Mouse (Mus musculus): ENCODE data around the gene Nudt4. TPM values are rescaled to one million over a fixed set of nuclear protein-coding genes. Genes with fewer than 3 reads are reported as not detected.

Nudt4 gene
- polyA plus RNA-seq, 1 experiment = 64.6 TPM

DNA sequence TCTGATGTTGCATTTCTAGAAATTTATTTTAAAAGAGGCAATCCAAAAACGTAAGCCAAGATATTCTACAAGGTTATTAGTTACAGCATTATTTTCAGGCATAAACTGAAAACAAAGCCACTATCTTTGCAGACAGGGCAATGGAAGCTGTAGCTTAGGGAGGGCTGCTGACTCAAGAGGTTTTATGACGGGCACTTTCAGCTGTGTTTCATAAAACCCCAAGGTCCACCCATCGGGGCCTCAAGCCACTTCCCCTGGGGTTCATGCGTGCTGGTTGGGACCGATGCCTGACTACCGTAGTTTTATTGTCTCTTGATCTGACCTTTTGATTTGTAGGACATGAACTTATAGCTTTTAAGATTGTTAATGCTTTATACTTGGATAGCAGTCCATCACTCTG is 26.2 kb upstream of the Nudt4 start:
- no peak for DNase-seq (ENCODE audit: low read depth)
- TF ChIP-seq POLR2A (IDR thresholded peaks at IDR 0.05; ENCODE audit: borderline replicate concordance, extremely low read depth, insufficient read depth, insufficient read length, poor library complexity, severe bottlenecking) = no peak
- no peak for TF ChIP-seq CTCF (IDR thresholded peaks at IDR 0.05; ENCODE audit: borderline replicate concordance, extremely low read depth, insufficient read depth, insufficient read length)

DNA sequence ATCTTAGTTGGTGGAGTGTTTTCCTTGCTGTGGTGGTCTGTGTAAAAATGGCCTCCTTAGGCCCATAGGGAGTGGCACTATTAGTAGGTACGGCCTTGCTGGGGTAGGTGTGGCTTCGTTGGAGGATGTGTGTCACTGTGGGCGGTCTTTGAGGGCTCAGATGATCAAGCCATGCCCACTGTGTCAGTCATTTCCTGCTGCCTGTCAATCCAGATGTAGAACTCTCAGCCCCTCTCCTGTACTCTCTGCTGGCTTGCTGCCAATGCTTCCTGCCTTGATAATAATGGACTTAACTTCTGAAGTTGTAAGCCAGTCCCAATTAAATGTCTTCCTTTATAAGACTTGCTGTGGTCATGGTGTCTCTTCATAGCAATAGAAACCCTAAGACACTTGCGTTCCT is 25.2 kb upstream of the Nudt4 start:
- TF ChIP-seq CTCF (IDR thresholded peaks at IDR 0.05; ENCODE audit: borderline replicate concordance, extremely low read depth, insufficient read depth, insufficient read length) (no peak), POLR2A (IDR thresholded peaks at IDR 0.05; ENCODE audit: borderline replicate concordance, extremely low read depth, insufficient read depth, insufficient read length, poor library complexity, severe bottlenecking) (no peak)
- DNase-seq (ENCODE audit: low read depth) = no peak

DNA sequence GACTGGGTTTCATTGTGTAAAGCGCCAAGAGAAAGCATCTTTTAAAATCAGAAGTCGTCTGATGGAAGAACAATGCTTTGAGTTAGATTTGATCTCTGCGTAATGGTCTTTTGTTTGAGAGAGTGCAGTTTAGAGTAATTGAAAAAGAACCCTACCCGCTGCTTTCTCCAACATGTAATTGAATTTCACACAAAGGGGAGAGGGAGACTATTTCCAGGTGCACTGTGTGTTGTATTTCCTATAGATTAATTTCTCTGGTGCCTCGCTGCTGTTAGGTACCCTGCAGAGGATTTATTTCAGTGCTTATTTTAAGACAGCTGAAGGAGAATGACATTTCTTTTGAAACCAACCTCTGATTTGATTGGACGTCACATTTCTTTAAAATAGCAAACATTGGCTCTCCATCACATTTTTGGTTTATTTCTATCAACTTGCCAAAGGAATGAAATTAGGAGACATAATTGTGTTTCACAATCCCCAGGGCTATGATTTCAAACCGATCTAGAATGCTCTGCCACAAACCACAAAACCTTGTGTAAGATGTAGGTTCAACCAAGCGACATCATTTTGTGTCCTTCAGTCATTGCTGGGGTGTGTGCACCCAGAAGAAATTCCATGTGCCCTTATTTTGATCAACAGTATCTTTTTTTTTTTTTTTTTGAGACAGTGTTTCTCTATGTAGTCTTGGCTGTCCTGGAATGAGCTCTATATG is 23.7 kb upstream of the Nudt4 start:
- no peak for TF ChIP-seq POLR2A (IDR thresholded peaks at IDR 0.05; ENCODE audit: borderline replicate concordance, extremely low read depth, insufficient read depth, insufficient read length, poor library complexity, severe bottlenecking)
- DNase-seq (ENCODE audit: low read depth) = peak; percentile 59

DNA sequence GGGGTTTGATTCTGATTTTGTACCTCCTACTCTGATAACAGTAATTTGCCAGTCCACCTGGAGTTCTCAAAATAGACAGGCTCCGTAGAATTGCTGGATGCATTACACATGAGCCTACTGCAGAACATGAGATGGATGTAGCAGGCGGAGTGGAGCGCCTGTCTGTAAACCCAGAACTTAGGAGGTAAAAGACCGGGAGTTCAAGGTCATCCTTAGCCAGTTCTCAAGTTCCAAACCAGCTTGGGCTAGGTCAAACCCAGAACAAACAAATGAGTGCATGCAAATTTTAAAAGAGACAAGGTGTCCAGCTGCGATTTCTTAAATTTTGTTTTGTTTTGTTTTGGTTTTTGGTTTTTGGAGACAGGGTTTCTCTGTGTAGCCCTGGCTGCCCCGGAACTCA is 21.6 kb upstream of the Nudt4 start:
- no peak for TF ChIP-seq CTCF (IDR thresholded peaks at IDR 0.05; ENCODE audit: borderline replicate concordance, extremely low read depth, insufficient read depth, insufficient read length)
- no peak for TF ChIP-seq POLR2A (IDR thresholded peaks at IDR 0.05; ENCODE audit: borderline replicate concordance, extremely low read depth, insufficient read depth, insufficient read length, poor library complexity, severe bottlenecking)

DNA sequence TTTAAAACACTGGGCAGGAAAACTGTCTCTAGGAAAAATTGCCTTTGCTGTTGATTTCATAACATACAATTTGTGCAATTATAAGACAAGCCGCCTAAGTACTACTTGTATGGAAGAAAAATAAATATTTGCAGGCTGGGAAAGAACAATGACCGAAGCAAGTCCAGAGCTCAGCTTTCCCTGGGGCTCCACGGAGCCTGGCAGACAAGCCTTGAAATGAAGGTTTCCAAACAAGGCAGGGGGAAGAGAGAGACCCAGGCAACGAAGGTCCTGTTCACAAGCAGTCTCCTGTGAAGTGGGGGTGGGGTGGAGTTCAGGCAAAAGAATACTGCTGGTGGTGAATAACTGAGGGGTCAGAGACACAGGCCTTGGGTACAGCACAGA is 13.6 kb upstream of the Nudt4 start:
- peak; percentile 43 for DNase-seq (ENCODE audit: low read depth)
- no peak for TF ChIP-seq POLR2A (IDR thresholded peaks at IDR 0.05; ENCODE audit: borderline replicate concordance, extremely low read depth, insufficient read depth, insufficient read length, poor library complexity, severe bottlenecking)
- no peak for TF ChIP-seq CTCF (IDR thresholded peaks at IDR 0.05; ENCODE audit: borderline replicate concordance, extremely low read depth, insufficient read depth, insufficient read length)

More for the DNA sequence above, 21.6 kb upstream of the Nudt4 start:
- DNase-seq (ENCODE audit: low read depth) = no peak

DNA sequence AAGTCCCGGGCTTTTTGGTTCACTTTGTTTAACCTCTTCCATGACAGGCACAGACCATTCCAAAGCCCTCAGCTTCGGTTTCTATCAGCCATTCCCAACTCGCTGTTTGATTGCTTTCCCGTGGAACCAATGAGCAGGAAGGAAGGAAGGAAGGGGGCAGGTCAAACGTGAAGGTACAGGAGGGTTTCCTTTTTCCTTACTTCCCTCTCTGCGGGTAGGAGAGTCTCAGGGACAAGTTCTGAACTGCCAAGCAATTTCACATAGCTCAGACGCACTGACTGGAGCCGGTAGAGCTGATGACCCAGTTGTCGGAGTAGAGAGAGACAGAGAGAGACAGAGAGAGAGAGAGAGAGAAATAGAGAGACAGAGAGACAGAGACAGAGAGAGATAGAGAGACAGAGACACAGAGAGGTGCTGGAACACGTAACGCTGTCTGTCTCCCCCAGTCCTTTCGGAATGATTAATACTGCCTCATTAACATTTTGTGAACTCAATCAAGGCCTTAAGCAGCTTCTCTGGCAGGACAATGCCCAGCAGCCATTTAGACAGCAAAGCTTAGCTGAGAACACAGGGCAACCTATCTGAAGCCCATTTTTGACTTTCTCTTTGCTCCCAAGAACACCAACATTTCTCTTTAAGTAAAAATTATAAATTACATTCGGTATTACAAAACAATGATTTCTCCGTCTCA is 13.1 kb upstream of the Nudt4 start:
- peak; percentile 51 for DNase-seq (ENCODE audit: low read depth)
- TF ChIP-seq POLR2A (IDR thresholded peaks at IDR 0.05; ENCODE audit: borderline replicate concordance, extremely low read depth, insufficient read depth, insufficient read length, poor library complexity, severe bottlenecking) = no peak
- no peak for TF ChIP-seq CTCF (IDR thresholded peaks at IDR 0.05; ENCODE audit: borderline replicate concordance, extremely low read depth, insufficient read depth, insufficient read length)

DNA sequence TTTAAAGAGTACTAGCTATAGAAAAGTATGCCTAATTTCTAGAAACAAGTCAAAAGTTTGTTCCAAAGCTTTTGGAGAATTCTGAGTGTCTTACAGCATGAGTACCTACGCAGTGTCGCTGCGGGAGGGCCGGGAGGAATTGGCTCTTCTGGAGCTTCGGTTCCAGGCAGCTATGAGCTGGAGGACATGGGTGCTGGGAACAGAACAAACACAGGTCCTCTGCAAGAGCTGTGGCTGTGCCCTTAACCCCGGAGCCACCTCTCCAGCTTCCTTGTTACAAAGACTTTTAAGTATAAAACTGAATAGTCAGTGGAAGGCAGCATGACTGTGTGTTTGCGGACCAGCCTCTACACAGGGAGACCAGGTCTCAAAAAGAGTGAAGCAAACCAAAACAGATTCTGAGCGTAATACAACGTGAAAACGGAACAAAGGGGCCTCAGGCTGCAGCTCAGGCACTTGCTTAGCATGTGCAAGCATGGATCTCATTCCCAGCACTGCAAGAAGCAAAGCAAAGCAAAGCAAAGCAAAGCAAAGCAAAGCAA is 12.0 kb upstream of the Nudt4 start:
- TF ChIP-seq CTCF (IDR thresholded peaks at IDR 0.05; ENCODE audit: borderline replicate concordance, extremely low read depth, insufficient read depth, insufficient read length) = no peak
- TF ChIP-seq POLR2A (IDR thresholded peaks at IDR 0.05; ENCODE audit: borderline replicate concordance, extremely low read depth, insufficient read depth, insufficient read length, poor library complexity, severe bottlenecking) = no peak

DNA sequence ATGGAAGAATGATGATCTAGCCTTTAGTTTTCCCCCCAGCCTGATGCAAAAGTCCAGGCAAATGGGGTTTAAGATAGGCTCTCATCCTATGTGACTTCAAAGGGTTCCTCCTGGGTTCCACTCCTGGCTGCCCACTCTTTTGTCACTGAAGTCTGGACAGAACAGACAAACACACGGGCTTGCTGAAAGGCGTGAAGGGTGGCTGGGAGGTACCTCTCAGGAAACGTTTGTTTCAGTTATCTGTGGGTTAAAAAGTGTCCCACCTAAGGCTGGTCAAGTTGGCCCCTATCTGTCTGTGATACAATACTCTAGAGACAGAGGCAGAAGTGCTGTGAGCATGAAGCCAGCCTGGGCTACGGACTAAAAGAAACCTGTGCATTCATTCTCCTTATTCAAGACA is 11.0 kb upstream of the Nudt4 start:
- DNase-seq (ENCODE audit: low read depth) = no peak
- TF ChIP-seq POLR2A (IDR thresholded peaks at IDR 0.05; ENCODE audit: borderline replicate concordance, extremely low read depth, insufficient read depth, insufficient read length, poor library complexity, severe bottlenecking) (no peak), CTCF (IDR thresholded peaks at IDR 0.05; ENCODE audit: borderline replicate concordance, extremely low read depth, insufficient read depth, insufficient read length) (no peak)

More for the DNA sequence above, 12.0 kb upstream of the Nudt4 start:
- DNase-seq (ENCODE audit: low read depth) = no peak

DNA sequence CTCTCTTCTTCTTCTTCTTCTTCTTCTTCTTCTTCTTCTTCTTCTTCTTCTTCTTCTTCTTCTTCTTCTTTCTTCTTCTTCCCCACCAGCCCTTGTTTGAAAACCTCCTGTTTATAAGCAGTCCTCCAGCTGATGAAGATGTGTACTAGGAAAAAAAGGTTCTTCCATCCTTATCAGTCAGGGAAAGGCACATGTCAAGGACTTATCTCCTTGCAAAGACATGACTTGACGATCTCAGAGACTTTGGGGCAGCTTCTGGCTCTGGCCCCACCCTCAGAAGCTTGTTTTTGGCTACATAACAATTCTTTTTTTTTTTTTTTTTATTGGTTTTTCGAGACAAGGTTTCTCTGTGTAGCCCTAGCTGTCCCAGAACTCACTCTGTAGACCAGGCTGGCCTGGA is 5.5 kb upstream of the Nudt4 start:
- no peak for TF ChIP-seq POLR2A (IDR thresholded peaks at IDR 0.05; ENCODE audit: borderline replicate concordance, extremely low read depth, insufficient read depth, insufficient read length, poor library complexity, severe bottlenecking)
- TF ChIP-seq CTCF (IDR thresholded peaks at IDR 0.05; ENCODE audit: borderline replicate concordance, extremely low read depth, insufficient read depth, insufficient read length) = no peak
- DNase-seq (ENCODE audit: low read depth) = no peak

DNA sequence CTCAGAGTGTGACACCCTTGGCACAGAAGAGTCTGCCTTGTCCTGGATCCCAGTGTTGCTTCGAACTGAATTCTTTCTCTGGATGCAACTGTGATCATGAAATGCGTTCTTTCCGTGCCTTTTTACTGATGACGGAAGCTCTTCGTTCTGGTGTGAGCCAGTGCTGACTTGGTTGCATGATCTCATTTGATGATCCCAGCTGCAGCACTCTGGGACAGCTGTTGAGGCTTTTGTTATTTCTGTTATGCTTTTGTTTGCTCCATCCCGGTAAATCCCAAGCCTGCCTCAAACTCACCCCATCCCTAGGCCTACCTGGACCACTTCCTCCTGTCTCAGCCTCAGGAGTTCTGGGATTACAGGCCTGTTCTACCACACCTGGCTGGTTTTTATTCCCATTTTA is 4.1 kb upstream of the Nudt4 start:
- TF ChIP-seq CTCF (IDR thresholded peaks at IDR 0.05; ENCODE audit: borderline replicate concordance, extremely low read depth, insufficient read depth, insufficient read length) = no peak
- no peak for TF ChIP-seq POLR2A (IDR thresholded peaks at IDR 0.05; ENCODE audit: borderline replicate concordance, extremely low read depth, insufficient read depth, insufficient read length, poor library complexity, severe bottlenecking)
- DNase-seq (ENCODE audit: low read depth) = no peak

DNA sequence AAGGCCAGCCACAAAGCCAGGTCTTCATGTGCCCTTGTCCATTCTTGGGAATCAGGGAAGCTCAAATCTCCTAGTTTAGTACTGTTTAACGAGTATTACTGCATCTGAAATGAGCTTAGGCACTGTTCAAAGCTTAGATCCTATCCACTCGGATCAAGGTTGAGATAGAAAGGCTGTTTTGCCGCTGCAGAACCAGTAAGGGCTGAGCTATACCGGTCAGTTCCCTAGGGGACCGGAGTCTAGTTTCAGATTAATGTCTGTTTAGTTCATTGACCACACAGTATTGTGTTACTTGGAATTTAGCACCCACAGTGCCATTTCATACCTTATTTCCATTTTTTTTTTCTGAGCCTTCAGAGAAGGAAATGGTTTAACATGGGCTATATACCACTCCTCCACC is 3.6 kb upstream of the Nudt4 start:
- DNase-seq (ENCODE audit: low read depth) = no peak
- TF ChIP-seq CTCF (IDR thresholded peaks at IDR 0.05; ENCODE audit: borderline replicate concordance, extremely low read depth, insufficient read depth, insufficient read length) = no peak
- no peak for TF ChIP-seq POLR2A (IDR thresholded peaks at IDR 0.05; ENCODE audit: borderline replicate concordance, extremely low read depth, insufficient read depth, insufficient read length, poor library complexity, severe bottlenecking)

DNA sequence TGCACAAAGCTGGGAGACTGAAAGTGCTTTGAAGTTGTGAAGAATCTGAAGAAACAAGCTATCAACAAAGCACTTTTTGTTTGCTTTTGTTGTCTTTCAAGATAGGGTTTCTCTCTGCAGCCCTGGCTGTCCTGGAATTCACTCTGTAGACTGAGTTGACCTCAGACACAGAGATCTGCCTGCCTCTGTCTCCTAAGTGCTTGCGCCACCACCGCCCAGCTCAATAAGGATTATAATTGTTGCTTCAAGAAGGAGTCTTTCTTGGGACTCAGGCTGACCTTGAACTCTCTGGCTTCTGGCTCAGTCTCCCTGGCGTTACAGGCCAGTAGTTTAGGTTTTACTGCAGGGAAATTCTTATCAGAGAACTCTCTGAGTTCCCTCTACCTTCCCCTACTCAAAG is 2.8 kb upstream of the Nudt4 start:
- no peak for DNase-seq (ENCODE audit: low read depth)
- TF ChIP-seq CTCF (IDR thresholded peaks at IDR 0.05; ENCODE audit: borderline replicate concordance, extremely low read depth, insufficient read depth, insufficient read length) (no peak), POLR2A (IDR thresholded peaks at IDR 0.05; ENCODE audit: borderline replicate concordance, extremely low read depth, insufficient read depth, insufficient read length, poor library complexity, severe bottlenecking) (no peak)
